Mouse (Mus musculus): ENCODE data around the gene Igbp1. TPM values are rescaled to one million over a fixed set of nuclear protein-coding genes. Genes with fewer than 3 reads are reported as not detected.

The Igbp1 gene
- polyA plus RNA-seq, 1 experiment from 2014 or later: 34.1 TPM

Other genes with a start within 250 kb of the Igbp1 start
- gene Otud6a, start 65.3 kb upstream of the Igbp1 start, polyA plus RNA-seq (2015; fragmentation: Nextera tagmentation; extraction: Ambion mirVana): not detected in 2 replicates
- 0.15 and 0.17 TPM in 2 replicates for gene Awat2, start 51.6 kb upstream of the Igbp1 start, polyA plus RNA-seq (2015; fragmentation: Nextera tagmentation; extraction: Ambion mirVana)
- gene Dgat2l6, start 30.5 kb downstream of the Igbp1 start, polyA plus RNA-seq (2015; fragmentation: Nextera tagmentation; extraction: Ambion mirVana): not detected in 2 replicates
- gene Awat1, start 78.0 kb downstream of the Igbp1 start, polyA plus RNA-seq (2015; fragmentation: Nextera tagmentation; extraction: Ambion mirVana): not detected in 2 replicates
- gene P2ry4, start 100.6 kb downstream of the Igbp1 start, polyA plus RNA-seq (2015; fragmentation: Nextera tagmentation; extraction: Ambion mirVana): 0.05 TPM in 1 of 2 replicates, not detected in the other
- 1.2 and 1.3 TPM in 2 replicates for gene Arr3, start 111.2 kb downstream of the Igbp1 start, polyA plus RNA-seq (2015; fragmentation: Nextera tagmentation; extraction: Ambion mirVana)
- 22.9 and 23.5 TPM in 2 replicates for gene Kif4, start 131.4 kb downstream of the Igbp1 start, polyA plus RNA-seq (2015; fragmentation: Nextera tagmentation; extraction: Ambion mirVana)
- gene Pdzd11, start 132.3 kb downstream of the Igbp1 start, polyA plus RNA-seq (2015; fragmentation: Nextera tagmentation; extraction: Ambion mirVana): 88.9 and 100 TPM in 2 replicates
- gene Gdpd2, start 235.6 kb downstream of the Igbp1 start, polyA plus RNA-seq (2015; fragmentation: Nextera tagmentation; extraction: Ambion mirVana): 0.76 and 0.94 TPM in 2 replicates